Mouse (Mus musculus): ENCODE data around the gene Atic. TPM values are rescaled to one million over a fixed set of nuclear protein-coding genes. Genes with fewer than 3 reads are reported as not detected.

The Atic gene
- polyA plus RNA-seq, 1 experiment from 2014 or later: 33.1 TPM

DNA sequence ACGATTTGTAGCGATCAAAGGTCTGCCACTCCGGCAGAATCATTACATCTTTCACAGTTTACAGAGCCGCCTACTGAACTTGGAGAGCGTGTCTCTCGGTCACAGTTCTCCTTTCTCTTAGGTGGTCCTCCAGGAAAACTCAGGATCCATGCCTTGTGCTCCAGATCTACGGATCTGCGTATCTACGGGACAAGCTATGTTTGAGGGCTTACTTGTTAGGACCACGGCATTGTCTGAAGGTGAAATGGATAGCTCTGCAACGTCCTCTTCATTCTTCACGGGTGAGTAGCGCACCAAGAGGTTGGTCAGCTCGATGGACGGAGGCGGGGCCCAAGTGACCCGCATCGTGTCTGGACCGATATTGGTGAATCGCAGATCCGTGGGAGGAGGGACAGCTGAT lies 55.3 kb downstream of the Atic start:
- ATAC-seq (ENCODE audit: low FRiP score) (no peak), DNase-seq (ENCODE audit: low spot score) (no peak)
- Histone ChIP-seq H3K4me3 (replicated peaks; ENCODE audit: low read length) (no peak overlapping the region), H3K9ac (no peak overlapping the region), H3K9me3 (ENCODE audit: control insufficient read depth, low read length) (no peaks in the 10 kb centered on the region), H3K27me3 (ENCODE audit: control insufficient read depth, insufficient read depth, low read length) (no peaks in the 10 kb centered on the region), H3K4me1 (replicated peaks; ENCODE audit: control insufficient read depth, insufficient read depth, low read length) (peaks cover 16% of the 10 kb centered on the region), H3K36me3 (replicated peaks; ENCODE audit: control insufficient read depth, insufficient read depth) (peaks cover 19% of the 10 kb centered on the region), H3K27ac (no peak overlapping the region), H3K4me2 (replicated peaks) (no peak overlapping the region)
- 95% methylated on average over 21 of the region's 21 CpGs for WGBS

GRCm38 (mm10) chr1:71614545-71615246 lies 57.7 kb downstream of the Atic start:
- H3K9ac ChIP-seq: peak overlapping the region; percentile 26; the same call in 1 of the 2 replicates
- peaks cover 20% of the 10 kb centered on the region; the same call in 1 of the 2 replicates for H3K36me3 ChIP-seq (replicated peaks; ENCODE audit: control insufficient read depth, insufficient read depth)
- H3K27ac ChIP-seq: peak overlapping the region; percentile 71
- no peaks in the 10 kb centered on the region for H3K9me3 ChIP-seq (ENCODE audit: control insufficient read depth, low read length)
- no peaks in the 10 kb centered on the region for H3K27me3 ChIP-seq (ENCODE audit: control insufficient read depth, insufficient read depth, low read length)
- peaks cover 16% of the 10 kb centered on the region for H3K4me1 ChIP-seq (replicated peaks; ENCODE audit: control insufficient read depth, insufficient read depth, low read length)
- DNase-seq (ENCODE audit: low spot score) (peak; percentile 60), ATAC-seq (ENCODE audit: low FRiP score) (peak; percentile 93)
- H3K4me3 ChIP-seq (replicated peaks; ENCODE audit: low read length): no peak overlapping the region
- H3K4me2 ChIP-seq (replicated peaks): peak overlapping the region; percentile 22; the same call in 1 of the 2 replicates
- WGBS: 10% methylated on average over 8 of the region's 8 CpGs

GRCm38 (mm10) chr1:71621526-71621925 lies 64.6 kb downstream of the Atic start:
- no peak for ATAC-seq (ENCODE audit: low FRiP score)
- Histone ChIP-seq H3K4me3 (replicated peaks; ENCODE audit: low read length) (no peak overlapping the region), H3K4me2 (replicated peaks) (no peak overlapping the region), H3K27ac (no peak overlapping the region), H3K36me3 (replicated peaks; ENCODE audit: control insufficient read depth, insufficient read depth) (peaks cover 12% of the 10 kb centered on the region; the same call in 1 of the 2 replicates), H3K9ac (no peak overlapping the region), H3K9me3 (ENCODE audit: control insufficient read depth, low read length) (no peaks in the 10 kb centered on the region), H3K4me1 (replicated peaks; ENCODE audit: control insufficient read depth, insufficient read depth, low read length) (no peaks in the 10 kb centered on the region), H3K27me3 (ENCODE audit: control insufficient read depth, insufficient read depth, low read length) (no peaks in the 10 kb centered on the region)
- no peak for DNase-seq (ENCODE audit: low spot score)
- WGBS: 99% methylated on average over 2 of the region's 2 CpGs

GRCm38 (mm10) chr1:71623625-71624024 lies 66.7 kb downstream of the Atic start:
- no peaks in the 10 kb centered on the region for H3K27me3 ChIP-seq (ENCODE audit: control insufficient read depth, insufficient read depth, low read length)
- H3K4me2 ChIP-seq (replicated peaks): no peak overlapping the region
- no peaks in the 10 kb centered on the region for H3K4me1 ChIP-seq (replicated peaks; ENCODE audit: control insufficient read depth, insufficient read depth, low read length)
- no peak overlapping the region for H3K4me3 ChIP-seq (replicated peaks; ENCODE audit: low read length)
- no peaks in the 10 kb centered on the region for H3K9me3 ChIP-seq (ENCODE audit: control insufficient read depth, low read length)
- ATAC-seq (ENCODE audit: low FRiP score): no peak
- over 99% methylated on average over 6 of the region's 6 CpGs for WGBS
- peaks cover 11% of the 10 kb centered on the region; the same call in 1 of the 2 replicates for H3K36me3 ChIP-seq (replicated peaks; ENCODE audit: control insufficient read depth, insufficient read depth)
- no peak overlapping the region for H3K27ac ChIP-seq
- no peak overlapping the region for H3K9ac ChIP-seq
- no peak for DNase-seq (ENCODE audit: low spot score)

Other genes with a start within 250 kb of the Atic start
- 0.04 and 0.08 TPM in 2 replicates for gene Abca12, start 142.2 kb upstream of the Atic start, polyA plus RNA-seq (2014; fragmentation: Nextera tagmentation; extraction: Ambion mirVana)
- gene Fn1, start 96.0 kb downstream of the Atic start, polyA plus RNA-seq (2014; fragmentation: Nextera tagmentation; extraction: Ambion mirVana): 33.6 and 39.5 TPM in 2 replicates

Data from hindbrain, embryonic 14.5 days (tissue).